Mouse (Mus musculus): ENCODE measurements around the gene Xpot. TPM values are rescaled to one million over a fixed set of nuclear protein-coding genes. Genes with fewer than 3 reads are reported as not detected.

Gene Xpot
- total RNA-seq (2015) (88.9 and 102 TPM in 2 replicates), total RNA-seq (2017) (93.7 and 151 TPM in 2 replicates)

DNA sequence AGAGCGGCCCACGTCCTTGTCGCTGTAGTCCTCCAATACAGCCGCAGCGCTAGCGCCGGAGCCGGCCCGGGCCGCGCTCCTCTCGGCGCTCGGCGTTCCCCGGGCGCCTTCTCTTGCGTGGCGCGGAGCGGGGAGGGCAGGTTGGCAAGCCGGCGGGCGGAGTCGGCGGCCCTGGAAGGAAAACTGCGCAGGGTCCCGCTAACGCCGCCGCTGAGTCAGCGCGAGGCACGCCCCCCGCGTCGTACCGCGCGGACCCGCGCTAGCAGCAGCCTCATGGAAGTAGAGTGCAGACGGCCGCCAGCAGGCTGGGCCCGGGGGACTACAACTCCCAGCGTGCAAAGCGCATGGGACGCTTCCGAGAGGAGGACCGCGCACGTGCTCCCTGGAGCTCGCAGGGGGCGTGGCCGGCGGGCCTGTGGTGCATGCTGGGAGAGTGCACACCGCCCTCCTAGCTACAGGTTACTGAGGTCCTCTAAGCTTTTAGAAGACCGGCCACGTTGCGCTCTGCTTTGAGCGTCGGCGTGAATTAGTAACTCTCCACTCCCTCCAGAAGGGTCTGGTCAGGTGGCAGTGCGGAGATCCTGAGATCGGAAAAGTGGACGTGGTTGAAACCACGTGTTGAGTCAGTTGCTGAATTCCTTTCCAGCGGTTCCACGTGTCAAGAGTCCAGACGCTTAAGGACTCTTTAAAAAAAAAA lies at the start of gene Xpot:
Gene Xpot (minus strand): TSS at position 147 of the 697 bp plus-strand sequence.
- peak; percentile 91 for ATAC-seq (replicated peaks; ENCODE audit: poor library complexity)

DNA sequence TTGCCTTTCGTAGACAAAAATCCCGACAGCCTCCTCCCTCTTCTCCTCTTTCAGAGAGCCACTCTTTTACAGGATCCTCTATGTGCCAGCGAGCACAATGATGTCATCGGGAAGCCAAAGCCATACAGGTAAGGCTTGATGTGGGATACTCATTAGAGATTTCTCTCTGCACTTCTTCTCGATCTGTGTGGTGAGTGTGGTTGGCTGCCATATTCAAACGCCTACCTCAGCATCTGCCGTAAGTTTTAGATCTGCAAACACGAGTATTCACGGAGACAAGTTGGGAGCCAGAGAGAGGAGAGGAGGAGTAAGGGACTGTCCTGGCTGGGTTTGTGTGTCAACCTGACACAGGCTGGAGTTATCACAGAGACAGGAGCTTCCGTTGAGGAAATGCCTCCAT lies 43.0 kb upstream of the Xpot start:
- no peak for ATAC-seq (replicated peaks; ENCODE audit: poor library complexity)

DNA sequence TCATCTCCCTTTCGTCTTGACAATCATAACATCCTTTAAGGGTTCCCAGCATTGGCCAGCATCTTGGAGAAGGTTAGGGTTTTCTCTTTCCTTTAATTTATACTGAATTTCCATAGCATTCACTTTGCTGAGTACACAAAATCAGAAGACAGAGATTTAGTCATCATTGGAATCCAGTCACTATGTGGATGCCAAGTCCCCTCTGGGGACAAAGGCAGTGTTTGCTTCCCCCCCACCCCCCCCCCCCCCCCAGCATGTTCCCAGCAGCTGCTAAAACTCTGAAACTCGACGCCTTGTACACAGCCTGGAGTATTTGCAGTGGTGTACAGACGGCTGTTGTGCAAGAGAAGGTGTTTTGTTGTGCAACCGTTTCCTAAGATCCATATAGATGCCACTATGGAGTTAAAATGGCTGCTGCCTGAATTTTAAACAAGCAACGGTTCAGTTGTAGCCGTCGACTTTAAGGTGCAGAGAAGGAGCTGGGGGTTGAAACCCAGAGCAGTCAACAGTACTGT lies 39.6 kb upstream of the Xpot start:
- ATAC-seq (replicated peaks; ENCODE audit: poor library complexity) = 0 out of 2 replicates have a peak, but pooled peaks have one; percentile 20

- no peak for ATAC-seq (replicated peaks; ENCODE audit: poor library complexity)
These were observed 37.5 kb upstream of the Xpot start for GRCm38 (mm10) chr10:121663599-121663998.

DNA sequence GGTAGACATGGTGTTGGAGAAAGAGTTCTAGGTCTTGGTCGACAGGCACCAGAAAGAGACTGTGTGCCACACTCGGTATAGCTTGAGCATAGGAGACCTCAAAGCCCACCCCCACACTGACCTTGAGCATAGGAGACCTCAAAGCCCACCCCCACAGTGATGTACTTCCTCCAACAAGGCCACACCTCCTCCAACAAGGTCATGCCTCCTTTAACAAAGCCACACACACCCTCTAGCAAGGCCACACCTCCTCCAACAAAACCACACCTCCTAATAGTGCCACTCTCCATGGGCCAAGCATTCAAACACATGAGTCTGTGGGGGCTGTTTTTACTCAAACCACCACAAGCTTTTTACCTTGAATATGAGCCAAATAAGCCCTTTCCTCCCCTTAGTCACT lies 36.6 kb upstream of the Xpot start:
- ATAC-seq (replicated peaks; ENCODE audit: poor library complexity) = no peak

GRCm38 (mm10) chr10:121655907-121656306 lies 29.8 kb upstream of the Xpot start:
- ATAC-seq (replicated peaks; ENCODE audit: poor library complexity) = no peak

DNA sequence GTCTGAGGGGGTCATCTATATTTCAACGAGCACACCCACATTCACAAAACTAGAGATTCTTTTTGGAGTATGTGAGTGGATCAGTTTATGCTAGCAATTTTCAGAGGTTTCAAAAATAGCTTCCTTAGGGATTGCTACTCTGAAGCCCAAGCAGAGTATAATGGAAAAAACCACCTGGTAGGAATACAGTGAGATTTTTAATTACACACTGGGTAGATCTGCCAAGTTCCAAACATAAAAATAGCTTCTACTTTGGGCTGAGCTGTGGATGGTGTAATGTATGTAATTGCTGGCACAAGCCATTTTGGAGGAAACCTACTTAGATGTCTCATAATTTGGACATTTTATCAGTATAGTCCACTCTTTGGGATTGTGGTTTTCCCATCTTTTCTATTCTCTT lies 26.9 kb upstream of the Xpot start:
- ATAC-seq (replicated peaks; ENCODE audit: poor library complexity) = no peak

DNA sequence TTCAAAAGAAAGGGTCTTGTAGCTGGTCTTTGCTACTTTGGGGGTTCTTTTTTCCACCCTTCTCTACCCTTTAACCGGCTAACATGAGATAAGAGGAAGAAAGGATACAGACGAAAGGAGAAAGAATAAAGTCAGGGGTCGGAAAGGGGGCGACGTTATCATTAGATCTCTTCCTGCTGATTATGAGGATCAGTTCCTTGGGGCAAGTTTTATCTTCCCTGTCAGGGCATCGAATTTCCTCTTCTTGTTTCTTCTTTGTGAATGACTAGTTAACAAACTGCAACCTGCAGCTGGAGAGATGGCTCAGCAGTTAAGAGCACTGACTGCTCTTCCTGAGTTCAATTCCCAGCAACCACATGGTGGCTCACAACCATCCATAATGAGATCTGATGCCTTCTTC lies 20.2 kb upstream of the Xpot start:
- ATAC-seq (replicated peaks; ENCODE audit: poor library complexity) = no peak

DNA sequence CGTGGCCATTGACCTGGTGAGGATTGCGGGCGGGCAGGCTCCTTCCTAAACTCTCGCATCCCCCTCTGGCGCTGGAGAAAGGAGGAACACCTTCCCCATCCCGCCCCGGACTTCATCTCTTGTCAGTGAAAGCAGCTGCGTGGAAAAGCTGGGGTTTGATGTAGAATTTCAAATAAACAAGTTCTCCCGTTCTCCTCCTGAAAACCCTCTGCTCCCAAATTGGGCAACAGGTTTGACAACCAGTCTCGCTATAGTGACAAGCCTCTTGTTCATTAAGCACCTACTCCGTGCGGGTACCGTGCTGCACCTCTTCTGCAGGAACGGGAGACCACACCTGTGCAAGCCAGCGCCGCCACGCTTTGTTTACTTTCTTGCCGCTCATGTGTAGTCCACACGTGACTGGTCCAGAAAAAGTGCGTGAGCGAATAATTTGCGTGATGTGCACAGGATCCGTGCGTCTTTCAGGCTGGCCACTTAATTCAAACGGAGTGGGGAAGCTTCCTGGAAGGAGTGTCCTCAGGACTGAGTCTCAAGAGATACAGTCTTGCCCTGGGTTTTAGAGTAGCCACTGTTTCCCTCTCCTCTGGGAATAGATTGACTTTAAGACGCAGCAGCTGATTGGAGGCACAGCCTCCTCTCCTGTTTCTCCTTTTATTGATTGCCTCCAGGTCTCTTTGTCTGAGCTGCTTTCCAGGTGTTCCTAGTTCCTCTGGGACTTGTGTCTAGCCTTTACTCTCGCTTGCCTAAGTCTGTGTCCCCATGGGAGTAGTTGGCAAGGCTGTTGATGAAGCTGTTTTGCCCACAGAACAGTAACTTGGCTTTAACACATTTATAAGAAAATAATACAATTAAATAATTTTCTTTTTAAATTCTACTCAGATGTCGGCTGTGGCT lies 16.2 kb upstream of the Xpot start:
- 0 out of 2 replicates have a peak, but pooled peaks have one; percentile 2 for ATAC-seq (replicated peaks; ENCODE audit: poor library complexity)

DNA sequence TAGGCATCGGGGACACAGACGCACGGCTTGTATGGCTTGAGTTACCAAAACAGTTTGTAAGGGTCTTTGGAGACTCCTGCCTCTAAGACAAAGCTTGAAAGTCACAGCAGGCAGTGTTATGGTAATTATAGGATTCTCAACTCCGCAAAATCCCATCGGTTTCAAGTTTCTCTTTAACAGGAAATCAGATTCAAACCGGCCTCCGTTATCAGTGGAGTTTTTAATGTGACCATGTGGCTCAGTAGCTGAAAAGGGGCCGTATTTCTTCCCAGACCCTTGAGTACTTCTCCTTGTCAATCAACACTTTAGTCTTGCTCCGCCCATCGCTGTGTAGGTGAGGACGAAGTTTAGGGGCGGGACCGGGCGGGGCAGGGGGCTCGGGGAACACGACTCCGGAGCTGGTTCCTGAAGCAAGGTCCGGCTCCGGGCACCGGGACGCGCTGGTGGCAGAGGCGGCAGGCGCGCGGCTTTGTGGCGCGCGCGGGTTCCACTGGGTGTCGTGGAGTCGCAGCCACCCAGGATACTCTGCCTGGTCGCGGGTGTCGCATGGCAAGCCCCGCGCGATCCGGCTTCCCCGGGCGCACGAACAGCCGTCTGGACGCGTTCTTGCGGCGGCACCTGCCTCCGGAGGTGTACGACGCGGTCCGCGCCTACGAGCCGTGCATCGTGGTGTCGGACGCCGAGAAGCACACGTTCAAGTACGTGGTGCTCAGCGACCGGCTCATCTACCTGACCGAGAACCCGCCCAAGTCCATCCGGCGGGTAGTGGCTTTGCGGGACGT lies 15.3 kb upstream of the Xpot start, which contains the start of gene D930020B18Rik:
Gene D930020B18Rik (plus strand): TSS at position 317 of the 782 bp plus-strand sequence.
- ATAC-seq (replicated peaks; ENCODE audit: poor library complexity) = peak; percentile 32

DNA sequence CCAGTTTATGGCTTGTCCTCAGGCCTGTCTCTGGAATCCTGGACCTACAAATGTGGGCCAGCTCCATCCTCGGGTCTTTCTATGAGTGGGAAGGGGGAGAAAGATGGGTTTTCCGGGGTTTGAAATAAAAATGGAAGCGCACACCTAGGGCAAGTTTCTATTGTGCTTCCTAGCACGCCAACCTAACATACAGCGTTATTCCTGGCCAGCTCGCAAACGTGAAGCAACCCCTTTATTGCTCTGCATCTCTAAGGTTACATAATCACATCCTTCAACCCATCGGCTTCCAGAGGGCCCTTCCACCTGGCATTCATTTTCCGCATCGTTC lies 14.8 kb upstream of the Xpot start:
- peak; percentile 28; the same call in 1 of the 2 replicates for ATAC-seq (replicated peaks; ENCODE audit: poor library complexity)

- peak; percentile 85 for ATAC-seq (replicated peaks; ENCODE audit: poor library complexity)
These were observed 14.2 kb upstream of the Xpot start for GRCm38 (mm10) chr10:121640150-121640930.

DNA sequence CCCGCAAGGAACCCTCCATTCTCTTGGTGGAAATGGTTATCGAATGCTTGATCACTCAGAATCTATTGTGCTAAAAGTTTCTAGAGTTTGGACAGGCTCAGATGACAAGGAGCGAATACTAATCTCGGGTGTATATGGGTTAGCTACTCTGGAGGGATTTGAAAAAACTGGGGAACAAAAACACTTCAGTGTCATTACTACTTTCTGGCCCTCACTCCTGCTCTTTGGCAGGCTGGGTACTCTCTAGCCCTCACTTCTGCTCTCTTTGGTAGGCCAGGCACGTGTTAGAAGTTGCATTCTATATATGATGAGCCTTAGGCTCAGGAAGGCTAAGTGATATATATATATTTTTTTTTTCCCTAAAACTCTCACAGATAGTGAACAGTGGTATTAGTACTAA lies 13.4 kb upstream of the Xpot start:
- ATAC-seq (replicated peaks; ENCODE audit: poor library complexity) = no peak

DNA sequence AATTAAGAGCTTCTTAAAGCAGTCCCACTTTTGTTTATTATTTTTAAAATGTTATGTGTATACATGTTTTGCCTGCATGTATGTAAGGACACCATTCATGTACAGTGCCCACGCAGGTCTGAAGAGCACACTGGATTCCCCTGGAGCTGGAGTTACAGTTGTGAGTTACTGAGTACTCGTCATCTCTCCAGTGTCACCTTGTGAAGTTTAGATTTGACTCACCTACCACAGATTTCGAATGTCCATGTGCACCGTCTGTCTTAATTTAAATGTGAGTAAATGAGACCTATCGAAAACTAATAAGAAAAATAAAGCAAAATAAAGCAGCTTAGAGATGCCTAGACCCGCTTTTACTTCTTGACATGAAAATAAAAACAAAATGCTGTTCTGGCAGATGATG lies 10.1 kb upstream of the Xpot start:
- no peak for ATAC-seq (replicated peaks; ENCODE audit: poor library complexity)

DNA sequence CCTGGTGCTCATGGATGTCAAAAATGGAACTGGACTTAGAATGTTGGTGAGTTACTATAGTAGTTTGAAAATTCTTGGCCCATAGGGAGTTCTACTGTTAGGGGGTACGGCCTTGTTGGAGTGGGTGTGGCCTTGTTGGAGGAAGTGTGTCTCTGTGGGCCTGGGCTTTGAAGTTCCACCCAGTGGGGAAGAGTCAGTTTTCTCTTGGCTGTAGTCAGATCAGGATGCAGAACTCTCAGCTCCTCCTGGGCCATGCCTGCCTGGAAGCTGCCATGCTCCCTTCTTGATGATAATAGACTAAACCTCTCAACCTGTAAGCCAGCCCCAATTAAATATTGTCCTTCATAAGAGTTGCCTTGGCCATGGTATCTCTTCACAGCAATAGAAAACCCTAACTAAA lies 8.0 kb upstream of the Xpot start:
- ATAC-seq (replicated peaks; ENCODE audit: poor library complexity) = peak; percentile 76

DNA sequence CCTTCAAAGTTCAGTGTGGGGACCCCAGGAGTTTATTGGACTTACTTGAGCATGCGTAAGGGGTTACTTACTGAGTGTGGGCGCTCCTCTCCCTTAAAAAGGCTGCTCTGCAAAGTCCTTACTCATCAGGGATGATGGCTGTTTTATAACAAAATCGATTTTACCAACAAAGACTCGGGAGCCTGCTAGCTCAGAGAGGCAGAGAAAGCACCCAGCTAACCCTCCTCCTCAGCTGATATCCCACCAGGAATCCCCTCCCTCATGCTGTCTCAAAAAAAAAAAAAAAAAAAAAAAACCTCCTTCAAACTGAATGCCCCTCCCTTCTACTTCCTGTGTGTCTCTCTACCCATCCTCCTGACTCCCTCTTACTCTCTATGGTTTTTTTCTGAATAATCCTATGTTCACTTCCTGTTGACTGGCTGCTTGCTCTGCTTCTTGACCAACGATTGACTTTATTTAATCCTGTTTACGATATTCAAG lies 2.5 kb upstream of the Xpot start:
- no peak for ATAC-seq (replicated peaks; ENCODE audit: poor library complexity)

DNA sequence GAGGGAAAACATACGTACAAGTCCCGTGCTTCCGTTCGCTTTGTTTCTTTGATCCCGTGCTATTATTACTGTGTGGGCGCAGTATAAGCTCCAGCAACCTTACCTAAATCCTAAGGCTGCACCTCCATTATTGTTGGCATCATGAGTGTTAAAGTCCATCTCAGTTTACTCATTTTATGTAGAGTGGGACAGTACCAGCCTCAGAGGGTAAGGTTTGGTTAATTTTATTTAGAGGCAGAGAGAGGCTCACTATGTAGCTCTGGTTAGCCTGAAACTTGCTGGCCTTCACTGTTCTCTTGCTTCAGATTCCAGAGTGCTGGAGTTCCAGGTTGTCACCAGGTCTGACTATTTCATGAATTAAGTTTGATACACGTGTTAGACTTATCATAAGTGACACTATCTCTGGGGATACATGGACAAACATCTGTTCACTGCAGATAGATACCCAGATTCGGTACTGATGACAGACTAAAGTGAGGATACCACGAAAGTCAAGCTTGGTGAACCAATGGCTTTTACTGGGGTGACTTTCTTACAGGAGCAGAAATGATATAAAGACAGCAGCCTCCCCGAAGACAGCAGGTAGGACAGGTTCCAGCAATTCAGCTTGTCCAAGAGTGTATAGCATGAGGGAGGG lies 1.2 kb upstream of the Xpot start:
- ATAC-seq (replicated peaks; ENCODE audit: poor library complexity) = no peak

DNA sequence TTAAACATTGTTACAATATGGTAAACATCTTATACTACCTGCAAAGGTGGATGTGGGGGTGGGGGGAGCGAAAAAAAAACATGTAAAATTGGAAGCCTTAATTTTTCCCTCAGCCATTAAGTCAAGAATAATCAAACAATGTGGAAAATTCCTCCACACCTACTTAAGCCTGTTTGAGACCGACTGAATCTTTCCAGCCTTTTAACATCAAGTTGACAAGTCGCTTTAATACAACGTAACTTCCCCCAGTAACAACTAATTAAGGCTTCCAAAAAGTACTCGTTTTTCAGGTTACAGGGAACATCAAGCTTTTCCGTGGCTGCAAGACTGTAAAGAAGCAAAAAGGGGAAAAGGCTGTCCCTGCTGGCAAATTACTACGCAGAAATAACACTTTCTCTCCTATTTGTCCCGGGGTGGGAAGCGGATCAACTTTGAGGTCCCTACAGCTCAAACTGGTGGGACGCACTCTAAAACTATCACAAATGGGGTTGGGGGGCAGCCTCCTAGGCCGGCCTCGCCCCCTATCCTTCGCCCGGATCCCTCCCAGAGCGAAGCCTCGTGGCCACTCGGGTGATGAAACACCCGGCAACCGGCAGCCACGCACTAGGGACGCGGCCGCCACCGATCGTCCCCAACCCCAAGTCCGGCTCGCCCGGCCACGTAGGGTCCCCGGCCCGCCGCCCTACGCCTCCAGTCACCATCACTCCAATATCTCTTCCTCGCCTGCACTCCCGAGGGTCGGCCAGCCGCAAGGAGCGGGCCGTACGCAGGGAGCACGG lies 536 bp downstream of the Xpot start:
- ATAC-seq (replicated peaks; ENCODE audit: poor library complexity) = peak; percentile 44

DNA sequence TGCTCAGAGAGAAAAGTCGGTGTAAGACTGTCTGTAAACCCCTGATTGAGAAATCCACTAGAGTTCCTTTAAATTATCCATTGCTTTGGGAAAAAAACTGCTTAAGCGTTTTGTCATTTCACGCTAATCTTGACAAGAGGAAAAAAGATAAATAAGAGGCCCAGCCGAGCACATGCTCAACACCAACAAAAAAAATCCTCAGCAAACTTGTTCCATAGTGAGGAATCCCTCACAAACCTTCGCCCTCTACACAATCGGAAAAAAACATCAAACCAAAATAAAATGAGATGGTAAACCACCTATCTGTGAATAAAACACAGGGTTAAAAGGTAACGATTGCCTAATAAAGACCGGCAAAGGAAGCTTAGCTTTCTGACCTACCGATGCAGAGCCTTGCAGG lies 1.1 kb downstream of the Xpot start:
- ATAC-seq (replicated peaks; ENCODE audit: poor library complexity) = no peak

Measured in megakaryocyte progenitor cell, adult 5-6 weeks (primary cell).